Mouse (Mus musculus): ENCODE measurements around the gene Wdr64.

Wdr64 gene

DNA sequence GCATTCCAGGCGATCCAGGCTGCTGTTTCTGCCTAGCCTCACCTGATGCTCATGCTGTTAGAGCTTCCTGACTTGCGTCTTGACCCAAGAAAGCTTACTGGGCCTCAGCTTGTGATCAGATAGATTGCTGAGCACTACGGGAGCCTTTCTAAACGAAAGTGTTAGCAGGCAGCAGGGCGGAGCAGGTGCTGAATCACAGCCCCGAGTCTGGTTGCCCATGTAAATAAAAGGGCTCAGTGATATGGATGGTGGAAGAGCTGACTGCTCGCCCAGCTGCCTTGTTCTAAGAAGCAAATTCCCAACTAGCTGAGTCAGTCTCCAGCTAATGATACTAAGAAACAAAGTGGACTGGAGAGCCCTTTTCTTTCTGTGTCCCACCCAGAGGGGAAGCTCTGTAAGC, 27.4 kb downstream of the Wdr64 start:
- no peak for DNase-seq

DNA sequence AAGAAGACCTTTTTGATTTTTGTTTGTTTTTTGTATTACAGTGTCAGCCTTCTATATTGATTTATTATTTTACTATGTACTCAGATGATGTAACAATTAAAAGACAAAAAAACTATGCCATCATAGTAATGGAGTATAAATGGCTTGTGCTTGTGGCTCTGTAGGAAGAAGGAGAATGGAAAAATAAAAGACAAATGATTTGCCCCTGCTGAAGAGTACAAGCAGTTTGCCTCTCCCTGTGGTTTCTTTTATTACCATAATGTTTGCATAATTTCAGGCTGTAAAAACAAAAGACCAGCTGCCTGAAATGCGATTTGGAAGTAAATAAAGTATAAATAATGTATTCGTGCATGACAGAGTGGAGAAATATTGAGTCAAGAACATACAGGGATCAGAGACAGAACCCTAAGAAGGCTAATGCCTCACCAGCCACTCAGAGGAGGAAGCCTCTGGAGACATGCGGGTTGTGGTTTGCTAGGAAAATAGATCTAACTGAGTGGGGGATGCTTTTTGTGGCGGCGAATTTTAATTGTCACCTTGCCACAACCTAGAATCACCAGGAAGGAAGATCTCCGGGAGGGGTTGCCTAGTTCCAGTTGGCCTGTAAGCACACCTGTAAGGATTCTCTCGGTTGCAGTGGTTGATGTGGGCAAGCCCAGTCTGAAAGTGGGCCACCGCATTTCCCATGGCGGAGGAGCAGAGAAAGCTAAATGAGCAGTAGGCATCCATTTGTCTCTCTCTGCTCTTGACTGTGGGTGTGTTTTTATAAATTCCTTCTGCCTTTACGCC, 56.4 kb downstream of the Wdr64 start:
- peak; percentile 32 to 53 for DNase-seq

DNA sequence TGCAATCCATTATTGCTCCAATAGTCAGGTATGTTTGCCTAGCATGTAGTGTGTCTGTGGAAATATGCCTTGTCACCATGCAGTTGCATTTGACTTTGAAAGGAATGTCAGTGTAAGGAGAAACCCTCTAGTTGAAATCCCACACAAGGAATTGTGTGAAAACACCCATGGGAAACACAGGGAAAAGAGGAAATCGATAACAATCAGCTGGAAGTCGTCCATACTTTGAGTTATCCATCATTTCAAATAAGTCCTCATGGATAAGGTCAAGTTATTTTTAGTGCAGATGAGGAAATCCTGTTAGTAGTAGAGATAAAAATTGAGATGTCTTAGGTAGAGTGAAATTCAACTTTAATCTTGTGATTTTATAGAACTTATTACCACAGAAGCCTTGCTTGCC, 96.3 kb downstream of the Wdr64 start:
- DNase-seq: no peak

DNA sequence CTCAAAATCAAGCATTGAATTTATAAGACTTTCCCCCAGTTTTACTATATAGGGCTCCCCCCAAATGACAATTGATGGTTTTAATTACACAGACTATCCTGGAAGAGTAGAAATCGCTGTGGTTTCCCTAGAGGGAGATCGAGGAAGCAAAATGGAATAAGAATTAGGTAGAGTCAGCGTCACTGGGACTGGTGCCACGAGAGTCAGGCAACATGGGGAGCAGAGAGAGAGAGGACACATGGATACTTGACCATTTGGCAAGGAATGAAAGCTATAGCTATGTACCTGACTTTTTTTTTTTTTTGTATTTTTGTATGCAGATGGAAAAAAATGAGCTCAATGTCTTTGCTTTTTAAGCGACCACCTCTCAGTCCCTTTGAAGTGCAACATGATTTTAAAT, 110.0 kb downstream of the Wdr64 start:
- no peak for DNase-seq

DNA sequence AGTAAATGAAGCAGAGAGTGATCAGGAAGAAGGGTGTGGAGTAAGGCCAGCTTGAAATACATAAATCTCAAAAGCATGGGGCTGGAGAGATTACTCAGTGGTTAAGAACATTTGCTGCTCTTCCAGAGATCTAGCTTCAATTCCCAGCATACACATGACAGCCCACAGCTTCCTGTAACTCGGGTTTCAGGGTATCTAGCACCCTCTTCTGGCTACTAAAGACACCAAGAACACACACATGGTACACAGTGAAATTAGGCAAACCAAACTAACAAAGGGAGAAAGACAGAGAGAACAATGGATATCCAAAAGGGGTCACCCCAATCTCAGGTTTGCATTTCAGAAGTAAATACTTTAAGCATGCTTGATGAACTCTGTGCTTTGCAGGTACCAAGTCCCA, 113.2 kb downstream of the Wdr64 start:
- DNase-seq: no peak

DNA sequence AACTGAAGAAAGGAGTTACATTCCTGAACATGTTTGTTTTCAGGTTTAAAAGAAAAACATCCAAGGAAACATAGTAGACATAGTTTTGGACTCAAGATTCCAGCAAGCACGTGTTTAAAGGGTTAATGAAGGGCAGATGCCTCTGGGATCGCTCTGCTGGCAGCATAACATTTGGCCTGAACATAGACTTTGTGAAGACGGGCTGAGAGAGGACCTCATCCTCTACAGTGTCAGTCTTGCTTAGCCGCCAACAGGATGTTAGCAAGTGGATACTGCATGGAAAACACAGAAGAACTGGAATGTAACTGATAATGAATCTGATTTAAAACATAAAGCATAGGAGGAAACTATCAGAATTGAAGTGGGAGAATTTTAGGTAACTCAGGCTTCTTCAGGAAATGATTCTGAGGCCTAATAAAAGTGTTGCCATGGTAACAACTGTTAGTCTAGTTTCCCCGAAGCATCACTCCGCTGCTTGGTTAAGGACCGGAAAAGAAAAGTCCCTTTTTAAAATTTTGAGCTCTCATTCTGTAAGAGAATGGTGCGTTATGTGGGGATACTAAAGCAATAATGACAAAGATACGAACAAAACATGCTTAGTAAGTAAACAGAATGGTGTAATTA, 125.5 kb downstream of the Wdr64 start:
- DNase-seq: no peak

DNA sequence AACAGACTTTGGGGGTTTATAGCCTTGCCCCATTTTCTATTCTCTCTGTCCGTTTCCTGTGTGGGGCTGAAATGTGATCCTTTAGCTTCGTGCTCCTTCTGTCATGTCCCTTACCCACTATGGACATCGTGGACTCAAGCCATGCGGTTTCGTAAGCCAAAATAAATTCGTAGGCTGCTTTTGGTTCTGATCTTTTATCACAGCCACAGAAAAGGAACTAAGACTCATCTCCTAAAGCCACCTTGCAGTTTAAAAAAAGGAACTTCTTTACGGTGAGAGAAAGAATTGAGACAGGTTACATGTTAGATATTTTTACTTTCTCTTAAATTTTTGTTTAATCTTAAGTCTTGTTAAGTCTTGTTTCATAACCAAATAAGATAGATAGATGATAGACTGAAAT, 130.1 kb downstream of the Wdr64 start:
- no peak for DNase-seq

DNA sequence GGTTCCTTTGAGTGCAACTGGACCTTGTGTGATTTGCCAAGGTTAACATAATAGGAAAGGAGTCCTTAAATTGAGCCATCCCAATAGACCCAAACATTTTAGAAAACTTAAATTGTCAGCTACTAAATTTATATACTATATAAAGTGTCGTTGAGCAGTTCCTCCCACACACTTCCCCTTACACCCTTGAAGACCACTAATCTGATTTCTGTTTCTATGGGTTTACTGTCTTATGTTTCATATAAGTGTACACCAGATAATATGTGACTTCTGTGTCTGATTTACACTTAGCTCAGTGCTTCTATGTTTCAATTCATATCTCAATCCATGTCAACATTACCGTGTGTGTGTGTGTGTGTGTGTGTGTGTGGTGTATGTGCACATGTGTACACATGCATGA, 130.8 kb downstream of the Wdr64 start:
- DNase-seq: no peak

DNA sequence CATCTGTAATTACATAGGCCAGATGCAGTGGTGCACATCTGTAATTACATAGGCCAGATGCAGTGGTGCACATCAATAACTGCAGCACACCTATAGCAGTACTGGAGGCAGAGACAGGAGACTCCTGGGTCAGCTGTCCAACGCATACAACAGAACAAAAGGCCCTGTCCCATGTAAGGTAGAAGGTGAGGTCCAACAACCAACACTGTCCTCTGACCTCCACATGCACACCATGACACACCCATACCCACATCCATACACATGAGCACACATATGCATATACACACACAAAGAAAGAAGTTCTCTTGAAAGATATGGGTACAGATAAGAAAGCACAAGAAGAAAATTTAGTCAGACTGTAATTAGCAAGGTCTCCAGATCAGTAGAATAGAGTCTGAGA, 157.1 kb downstream of the Wdr64 start:
- no peak for DNase-seq

Measured in thymus, postnatal 36 days (tissue).